Mouse (Mus musculus): ENCODE measurements at regions not wholly inside any gene's neighbourhood (a gene's known extent, or its start where the extent isn't known, plus 50 kb on each side); places are given as distances from the start of the nearest gene placed in this dataset.

- H3K9me3 ChIP-seq (ENCODE audit: control insufficient read depth, low read length): no peaks in the 10 kb centered on the region
- H3K27me3 ChIP-seq (replicated peaks; ENCODE audit: control insufficient read depth, insufficient read depth, low read length): no peaks in the 10 kb centered on the region
- no peaks in the 10 kb centered on the region for H3K4me1 ChIP-seq (replicated peaks; ENCODE audit: control insufficient read depth, insufficient read depth, low read length)
- ATAC-seq (replicated peaks; ENCODE audit: low FRiP score, low TSS enrichment, low read depth): no peak
- H3K36me3 ChIP-seq (ENCODE audit: control insufficient read depth, insufficient read depth, low read length): no peaks in the 10 kb centered on the region
- H3K4me3 ChIP-seq (ENCODE audit: low read depth, low read length): no peak overlapping the region
- H3K27ac ChIP-seq (ENCODE audit: low read depth): no peak overlapping the region
- no peak overlapping the region for H3K4me2 ChIP-seq (ENCODE audit: low read length)
- no peak overlapping the region for H3K9ac ChIP-seq (ENCODE audit: low read length)
- no peak for DNase-seq (ENCODE audit: low spot score)
- WGBS: 84% methylated on average over 9 of the region's 9 CpGs
Observed at GRCm38 (mm10) chr13:53850146-53850545, 205.4 kb downstream of the Drd1 start.

- Histone ChIP-seq H3K27ac (ENCODE audit: low read depth) (no peak overlapping the region), H3K4me1 (replicated peaks; ENCODE audit: control insufficient read depth, insufficient read depth, low read length) (no peaks in the 10 kb centered on the region), H3K9ac (ENCODE audit: low read length) (no peak overlapping the region), H3K4me2 (ENCODE audit: low read length) (no peak overlapping the region), H3K9me3 (ENCODE audit: control insufficient read depth, low read length) (no peaks in the 10 kb centered on the region), H3K4me3 (ENCODE audit: low read depth, low read length) (no peak overlapping the region), H3K36me3 (ENCODE audit: control insufficient read depth, insufficient read depth, low read length) (no peaks in the 10 kb centered on the region), H3K27me3 (replicated peaks; ENCODE audit: control insufficient read depth, insufficient read depth, low read length) (no peaks in the 10 kb centered on the region)
- ATAC-seq (replicated peaks; ENCODE audit: low FRiP score, low TSS enrichment, low read depth): no peak
- no peak for DNase-seq (ENCODE audit: low spot score)
- WGBS: 78% methylated on average over 5 of the region's 5 CpGs
Observed at GRCm38 (mm10) chr13:53846221-53846620, 209.3 kb downstream of the Drd1 start.

- Histone ChIP-seq H3K4me1 (replicated peaks; ENCODE audit: control insufficient read depth, insufficient read depth, low read length) (no peaks in the 10 kb centered on the region), H3K27ac (ENCODE audit: low read depth) (no peak overlapping the region), H3K9ac (ENCODE audit: low read length) (no peak overlapping the region), H3K36me3 (ENCODE audit: control insufficient read depth, insufficient read depth, low read length) (no peaks in the 10 kb centered on the region), H3K9me3 (ENCODE audit: control insufficient read depth, low read length) (no peaks in the 10 kb centered on the region), H3K27me3 (replicated peaks; ENCODE audit: control insufficient read depth, insufficient read depth, low read length) (no peaks in the 10 kb centered on the region), H3K4me3 (ENCODE audit: low read depth, low read length) (no peak overlapping the region), H3K4me2 (ENCODE audit: low read length) (no peak overlapping the region)
- ATAC-seq (replicated peaks; ENCODE audit: low FRiP score, low TSS enrichment, low read depth) (no peak), DNase-seq (ENCODE audit: low spot score) (no peak)
- WGBS: 82% methylated on average over 14 of the region's 14 CpGs
Observed at GRCm38 (mm10) chr13:53845786-53846185, 209.7 kb downstream of the Drd1 start.

- H3K9me3 ChIP-seq (ENCODE audit: control insufficient read depth, low read length): 0 out of 2 replicates have a peak, but pooled peaks cover 5% of the 10 kb centered on the region
- H3K4me2 ChIP-seq (ENCODE audit: low read length): no peak overlapping the region
- H3K4me1 ChIP-seq (replicated peaks; ENCODE audit: control insufficient read depth, insufficient read depth, low read length): no peaks in the 10 kb centered on the region
- H3K4me3 ChIP-seq (ENCODE audit: low read depth, low read length): no peak overlapping the region
- no peaks in the 10 kb centered on the region for H3K36me3 ChIP-seq (ENCODE audit: control insufficient read depth, insufficient read depth, low read length)
- ATAC-seq (replicated peaks; ENCODE audit: low FRiP score, low TSS enrichment, low read depth) (no peak), DNase-seq (ENCODE audit: low spot score) (no peak)
- no peak overlapping the region for H3K9ac ChIP-seq (ENCODE audit: low read length)
- no peaks in the 10 kb centered on the region for H3K27me3 ChIP-seq (replicated peaks; ENCODE audit: control insufficient read depth, insufficient read depth, low read length)
- WGBS: 75% methylated on average over 8 of the region's 8 CpGs
- no peak overlapping the region for H3K27ac ChIP-seq (ENCODE audit: low read depth)
Observed at GRCm38 (mm10) chr13:53825957-53826580, 229.4 kb downstream of the Drd1 start.

GRCm38 (mm10) chr13:53822061-53822460, 233.4 kb downstream of the Drd1 start:
- no peak overlapping the region for H3K9ac ChIP-seq (ENCODE audit: low read length)
- WGBS: 91% methylated on average over 8 of the region's 8 CpGs
- no peaks in the 10 kb centered on the region for H3K4me1 ChIP-seq (replicated peaks; ENCODE audit: control insufficient read depth, insufficient read depth, low read length)
- H3K4me2 ChIP-seq (ENCODE audit: low read length): no peak overlapping the region
- no peak overlapping the region for H3K4me3 ChIP-seq (ENCODE audit: low read depth, low read length)
- H3K36me3 ChIP-seq (ENCODE audit: control insufficient read depth, insufficient read depth, low read length): no peaks in the 10 kb centered on the region
- H3K27me3 ChIP-seq (replicated peaks; ENCODE audit: control insufficient read depth, insufficient read depth, low read length): no peaks in the 10 kb centered on the region
- DNase-seq (ENCODE audit: low spot score) (no peak), ATAC-seq (replicated peaks; ENCODE audit: low FRiP score, low TSS enrichment, low read depth) (no peak)
- H3K9me3 ChIP-seq (ENCODE audit: control insufficient read depth, low read length): no peaks in the 10 kb centered on the region
- no peak overlapping the region for H3K27ac ChIP-seq (ENCODE audit: low read depth)

- no peaks in the 10 kb centered on the region for H3K27me3 ChIP-seq (replicated peaks; ENCODE audit: control insufficient read depth, insufficient read depth, low read length)
- H3K27ac ChIP-seq (ENCODE audit: low read depth): no peak overlapping the region
- 82% methylated on average over 7 of the region's 7 CpGs for WGBS
- no peak overlapping the region for H3K4me2 ChIP-seq (ENCODE audit: low read length)
- no peaks in the 10 kb centered on the region for H3K4me1 ChIP-seq (replicated peaks; ENCODE audit: control insufficient read depth, insufficient read depth, low read length)
- DNase-seq (ENCODE audit: low spot score) (no peak), ATAC-seq (replicated peaks; ENCODE audit: low FRiP score, low TSS enrichment, low read depth) (no peak)
- H3K4me3 ChIP-seq (ENCODE audit: low read depth, low read length): no peak overlapping the region
- no peak overlapping the region for H3K9ac ChIP-seq (ENCODE audit: low read length)
- H3K36me3 ChIP-seq (ENCODE audit: control insufficient read depth, insufficient read depth, low read length): no peaks in the 10 kb centered on the region
- no peaks in the 10 kb centered on the region for H3K9me3 ChIP-seq (ENCODE audit: control insufficient read depth, low read length)
Observed at GRCm38 (mm10) chr13:53815629-53816028, 239.9 kb downstream of the Drd1 start.

- Histone ChIP-seq H3K4me3 (ENCODE audit: low read depth, low read length) (no peak overlapping the region), H3K4me2 (ENCODE audit: low read length) (no peak overlapping the region), H3K36me3 (ENCODE audit: control insufficient read depth, insufficient read depth, low read length) (no peaks in the 10 kb centered on the region), H3K9ac (ENCODE audit: low read length) (no peak overlapping the region), H3K4me1 (replicated peaks; ENCODE audit: control insufficient read depth, insufficient read depth, low read length) (no peaks in the 10 kb centered on the region), H3K27me3 (replicated peaks; ENCODE audit: control insufficient read depth, insufficient read depth, low read length) (no peaks in the 10 kb centered on the region), H3K9me3 (ENCODE audit: control insufficient read depth, low read length) (no peaks in the 10 kb centered on the region), H3K27ac (ENCODE audit: low read depth) (no peak overlapping the region)
- no peak for ATAC-seq (replicated peaks; ENCODE audit: low FRiP score, low TSS enrichment, low read depth)
- DNase-seq (ENCODE audit: low spot score): no peak
- WGBS: 75% methylated on average over 9 of the region's 9 CpGs
Observed at GRCm38 (mm10) chr13:53814088-53814487, 241.4 kb downstream of the Drd1 start.

- WGBS: 34% methylated on average over 4 of the region's 4 CpGs
Observed at GRCm38 (mm10) chr13:53811862-53812261, 243.6 kb downstream of the Drd1 start.

GRCm38 (mm10) chr13:53811151-53811550, 244.4 kb downstream of the Drd1 start:
- H3K4me2 ChIP-seq (ENCODE audit: low read length): no peak overlapping the region
- no peak overlapping the region for H3K9ac ChIP-seq (ENCODE audit: low read length)
- no peak for ATAC-seq (replicated peaks; ENCODE audit: low FRiP score, low TSS enrichment, low read depth)
- no peaks in the 10 kb centered on the region for H3K27me3 ChIP-seq (replicated peaks; ENCODE audit: control insufficient read depth, insufficient read depth, low read length)
- no peak overlapping the region for H3K4me3 ChIP-seq (ENCODE audit: low read depth, low read length)
- no peak for DNase-seq (ENCODE audit: low spot score)
- H3K27ac ChIP-seq (ENCODE audit: low read depth): no peak overlapping the region
- H3K4me1 ChIP-seq (replicated peaks; ENCODE audit: control insufficient read depth, insufficient read depth, low read length): peaks cover 10% of the 10 kb centered on the region; the same call in 1 of the 2 replicates
- 75% methylated on average over 8 of the region's 8 CpGs for WGBS
- no peaks in the 10 kb centered on the region for H3K36me3 ChIP-seq (ENCODE audit: control insufficient read depth, insufficient read depth, low read length)
- no peaks in the 10 kb centered on the region for H3K9me3 ChIP-seq (ENCODE audit: control insufficient read depth, low read length)

More at GRCm38 (mm10) chr13:53811862-53812261, 243.6 kb downstream of the Drd1 start:
- H3K27me3 ChIP-seq (replicated peaks; ENCODE audit: control insufficient read depth, insufficient read depth, low read length): no peaks in the 10 kb centered on the region
- no peak overlapping the region for H3K27ac ChIP-seq (ENCODE audit: low read depth)
- no peaks in the 10 kb centered on the region for H3K9me3 ChIP-seq (ENCODE audit: control insufficient read depth, low read length)
- H3K4me1 ChIP-seq (replicated peaks; ENCODE audit: control insufficient read depth, insufficient read depth, low read length): peaks cover 10% of the 10 kb centered on the region; the same call in 1 of the 2 replicates
- no peak overlapping the region for H3K9ac ChIP-seq (ENCODE audit: low read length)
- DNase-seq (ENCODE audit: low spot score) (peak; percentile 56), ATAC-seq (replicated peaks; ENCODE audit: low FRiP score, low TSS enrichment, low read depth) (no peak)
- no peaks in the 10 kb centered on the region for H3K36me3 ChIP-seq (ENCODE audit: control insufficient read depth, insufficient read depth, low read length)
- no peak overlapping the region for H3K4me3 ChIP-seq (ENCODE audit: low read depth, low read length)
- H3K4me2 ChIP-seq (ENCODE audit: low read length): no peak overlapping the region
